In genomic region chr10:12853776-12854175, GRCm38 (mm10) we compare ENCODE assay signal across 12 mouse cellular contexts. TPM values are rescaled to one million over a fixed set of nuclear protein-coding genes. Genes with fewer than 3 reads are reported as not detected.
DNase-seq lines count a peak whose midpoint lies in the region; ATAC-seq lines count a peak whose summit lies in the region.
"Had no signal": no experiment of that assay in that cellular context is flagged by ENCODE, and none has a peak within 500 bp of the region (broad histone marks: within the 10 kb centered on the region; RNA-seq: fewer than 3 reads in every experiment).

No protein-coding gene starts in this region.

- H3K9ac ChIP-seq in intestine, embryonic 15.5 days, result no peak overlapping the region
- no peak overlapping the region for H3K9ac ChIP-seq in intestine, embryonic 16.5 days (ENCODE audit: low read depth, low read length)
- H3K9ac ChIP-seq: embryonic facial prominence, embryonic 13.5 days; forebrain, embryonic 12.5 days; hindbrain, embryonic 14.5 days had no signal

- WGBS in intestine, embryonic 15.5 days, result 69% methylated on average over 6 of the region's 6 CpGs
- 73% methylated on average over 6 of the region's 6 CpGs for WGBS in intestine, embryonic 16.5 days

- H3K27ac ChIP-seq in intestine, embryonic 15.5 days, result peak overlapping the region; percentile 42; the same call in 1 of the 2 replicates
- H3K27ac ChIP-seq in intestine, embryonic 16.5 days (ENCODE audit: low read length), result no peak overlapping the region
- H3K27ac ChIP-seq: embryonic facial prominence, embryonic 13.5 days; forebrain, embryonic 12.5 days; hindbrain, embryonic 14.5 days had no signal

- no peaks in the 10 kb centered on the region for H3K9me3 ChIP-seq in intestine, embryonic 15.5 days
- no peaks in the 10 kb centered on the region for H3K9me3 ChIP-seq in intestine, embryonic 16.5 days (ENCODE audit: control insufficient read depth, low read length)
- H3K9me3 ChIP-seq: embryonic facial prominence, embryonic 13.5 days; forebrain, embryonic 12.5 days had no signal

- H3K4me1 ChIP-seq in intestine, embryonic 15.5 days (replicated peaks), result peaks cover 9% of the 10 kb centered on the region; the same call in 1 of the 2 replicates
- H3K4me1 ChIP-seq in intestine, embryonic 16.5 days (ENCODE audit: control insufficient read depth, insufficient read depth, low read length), result peaks cover 9% of the 10 kb centered on the region

- no peak overlapping the region for H3K4me2 ChIP-seq in intestine, embryonic 15.5 days (replicated peaks)
- H3K4me2 ChIP-seq in intestine, embryonic 16.5 days (ENCODE audit: low read depth, low read length), result no peak overlapping the region
- H3K4me2 ChIP-seq: embryonic facial prominence, embryonic 13.5 days; forebrain, embryonic 12.5 days; hindbrain, embryonic 14.5 days had no signal

- no peak for ATAC-seq in intestine, embryonic 15.5 days
- no peak for ATAC-seq in intestine, embryonic 16.5 days

- H3K36me3 ChIP-seq in intestine, embryonic 15.5 days, result no peaks in the 10 kb centered on the region
- H3K36me3 ChIP-seq in intestine, embryonic 16.5 days (ENCODE audit: control insufficient read depth, insufficient read depth, low read length), result no peaks in the 10 kb centered on the region
- H3K36me3 ChIP-seq: embryonic facial prominence, embryonic 13.5 days; forebrain, embryonic 12.5 days had no signal

- H3K27me3 ChIP-seq in intestine, embryonic 15.5 days (replicated peaks), result no peaks in the 10 kb centered on the region
- H3K27me3 ChIP-seq in intestine, embryonic 16.5 days (replicated peaks; ENCODE audit: control insufficient read depth, insufficient read depth, low read length), result no peaks in the 10 kb centered on the region
- H3K27me3 ChIP-seq: embryonic facial prominence, embryonic 13.5 days; forebrain, embryonic 12.5 days had no signal

- peak; percentile 68 to 89 for DNase-seq in adrenal gland, adult (ENCODE audit: inconsistent age in 2 of 2, low spot score in 1 of 2)
- no peak for DNase-seq in adrenal gland, adult 18-20 months (ENCODE audit: low spot score in 2 of 2)
- DNase-seq in adrenal gland, postnatal 25 days, result peak; percentile 19
- peak; percentile 31 to 42 for DNase-seq in cerebellum, postnatal 36 days
- DNase-seq in layer of hippocampus, postnatal 25 days (ENCODE audit: extremely low spot score in 1 of 2, low spot score in 1 of 2), result no peak
- no peak for DNase-seq in thymus, postnatal 4 days
- DNase-seq: right cerebral cortex, postnatal 4 days had no signal

- H3K4me3 ChIP-seq in intestine, embryonic 15.5 days (replicated peaks), result no peak overlapping the region
- H3K4me3 ChIP-seq in intestine, embryonic 16.5 days (ENCODE audit: low read length), result no peak overlapping the region
- H3K4me3 ChIP-seq: embryonic facial prominence, embryonic 13.5 days; forebrain, embryonic 12.5 days had no signal

RNA-seq across cellular contexts. Expression of gene Utrn, which starts 15.4 kb away (rescaled TPM):
- total RNA-seq in adrenal gland, adult 18-20 months (2021), result 10 to 100 TPM; 73.1 to 79.5 TPM
- 43.8 and 46.2 TPM in 2 replicates for polyA plus RNA-seq in intestine, embryonic 15.5 days (2015; fragmentation: Nextera tagmentation; extraction: Ambion mirVana)
- polyA plus RNA-seq in intestine, embryonic 16.5 days (2015; fragmentation: Nextera tagmentation; extraction: Ambion mirVana), result 31.2 and 37.4 TPM in 2 replicates
- total RNA-seq in adrenal gland, postnatal 25 days (2021), result 91.5 and 114 TPM in 2 replicates
- total RNA-seq in layer of hippocampus, postnatal 25 days (2021), result 10 to 100 TPM; 38.3 to 42.6 TPM

Comparison
In these comparisons a context has a peak if more than half of its experiments do, and no peak if none do; other contexts are left out.
1. DNase-seq: peak in adrenal gland, adult (2 of 2), adrenal gland, postnatal 25 days (single experiment) and cerebellum, postnatal 36 days (2 of 2); none in adrenal gland, adult 18-20 months (0 of 2), layer of hippocampus, postnatal 25 days (0 of 2) and thymus, postnatal 4 days (single experiment).